23 mouse cellular contexts compared by ENCODE assay signal in genomic region chr2:174754231-174754630, GRCm38 (mm10). TPM values are rescaled to one million over a fixed set of nuclear protein-coding genes. Genes with fewer than 3 reads are reported as not detected.
DNase-seq lines count a peak whose midpoint lies in the region; ATAC-seq and TF ChIP-seq lines count a peak whose summit lies in the region.
"Had no signal": no experiment of that assay in that cellular context is flagged by ENCODE, and none has a peak within 500 bp of the region (broad histone marks: within the 10 kb centered on the region; RNA-seq: fewer than 3 reads in every experiment).

No protein-coding gene starts in this region.

- 13% methylated on average over 1 of the region's 1 CpGs for WGBS in embryonic facial prominence, embryonic 14.5 days
- 38% methylated on average over 1 of the region's 1 CpGs for WGBS in lung, embryonic 14.5 days
- 80% methylated on average over 1 of the region's 1 CpGs for WGBS in heart, embryonic 11.5 days (ENCODE audit: insufficient replicate concordance)
- 87% methylated on average over 1 of the region's 1 CpGs for WGBS in forebrain, embryonic 10.5 days

- no peaks in the 10 kb centered on the region for H3K9me3 ChIP-seq in embryonic facial prominence, embryonic 14.5 days (ENCODE audit: control insufficient read depth, low read length)
- no peaks in the 10 kb centered on the region for H3K9me3 ChIP-seq in lung, embryonic 14.5 days (ENCODE audit: low read depth, low read length)
- no peaks in the 10 kb centered on the region for H3K9me3 ChIP-seq in heart, embryonic 11.5 days (replicated peaks; ENCODE audit: control insufficient read depth, low read length)
- no peaks in the 10 kb centered on the region for H3K9me3 ChIP-seq in forebrain, embryonic 10.5 days
- H3K9me3 ChIP-seq: embryonic facial prominence, embryonic 13.5 days; heart, embryonic 10.5 days; heart, embryonic 15.5 days; hindbrain, embryonic 10.5 days had no signal

- H3K9ac ChIP-seq in embryonic facial prominence, embryonic 14.5 days (ENCODE audit: low read depth, low read length): no peak overlapping the region
- H3K9ac ChIP-seq in lung, embryonic 14.5 days: no peak overlapping the region
- no peak overlapping the region for H3K9ac ChIP-seq in heart, embryonic 11.5 days (ENCODE audit: low read depth, low read length)
- H3K9ac ChIP-seq: embryonic facial prominence, embryonic 13.5 days; heart, embryonic 15.5 days; hindbrain, embryonic 14.5 days had no signal

- no peaks in the 10 kb centered on the region for H3K27me3 ChIP-seq in embryonic facial prominence, embryonic 14.5 days (replicated peaks; ENCODE audit: control insufficient read depth, insufficient read depth, low read length)
- H3K27me3 ChIP-seq in lung, embryonic 14.5 days (ENCODE audit: insufficient read depth, low read length): no peaks in the 10 kb centered on the region
- peaks cover under 1% of the 10 kb centered on the region; the same call in 1 of the 2 replicates for H3K27me3 ChIP-seq in heart, embryonic 11.5 days (ENCODE audit: control insufficient read depth, insufficient read depth, low read length)
- peaks cover 1% of the 10 kb centered on the region; the same call in 1 of the 2 replicates for H3K27me3 ChIP-seq in forebrain, embryonic 10.5 days (ENCODE audit: poor library complexity, severe bottlenecking)
- H3K27me3 ChIP-seq: embryonic facial prominence, embryonic 13.5 days; Patski had no signal

- no peaks in the 10 kb centered on the region for H3K36me3 ChIP-seq in embryonic facial prominence, embryonic 14.5 days (ENCODE audit: control insufficient read depth, insufficient read depth, low read length)
- H3K36me3 ChIP-seq in lung, embryonic 14.5 days (ENCODE audit: insufficient read depth): no peaks in the 10 kb centered on the region
- H3K36me3 ChIP-seq in heart, embryonic 11.5 days (ENCODE audit: control insufficient read depth, insufficient read depth, low read length): no peaks in the 10 kb centered on the region
- H3K36me3 ChIP-seq in forebrain, embryonic 10.5 days (replicated peaks): no peaks in the 10 kb centered on the region
- H3K36me3 ChIP-seq: embryonic facial prominence, embryonic 13.5 days; heart, embryonic 10.5 days; heart, embryonic 15.5 days; hindbrain, embryonic 10.5 days had no signal

- TF ChIP-seq CTCF in lung, embryonic 14.5 days (IDR thresholded peaks at IDR 0.05; ENCODE audit: low read depth): no peak

- H3K4me3 ChIP-seq in embryonic facial prominence, embryonic 14.5 days (ENCODE audit: low read depth, low read length): no peak overlapping the region
- H3K4me3 ChIP-seq in lung, embryonic 14.5 days (ENCODE audit: low read depth, low read length): no peak overlapping the region
- no peak overlapping the region for H3K4me3 ChIP-seq in heart, embryonic 11.5 days (ENCODE audit: low read depth, low read length)
- no peak overlapping the region for H3K4me3 ChIP-seq in forebrain, embryonic 10.5 days
- H3K4me3 ChIP-seq: embryonic facial prominence, embryonic 13.5 days; heart, embryonic 10.5 days; heart, embryonic 15.5 days; hindbrain, embryonic 10.5 days had no signal

- peaks cover 9% of the 10 kb centered on the region; the same call in 1 of the 2 replicates for H3K4me1 ChIP-seq in embryonic facial prominence, embryonic 14.5 days (ENCODE audit: control insufficient read depth, insufficient read depth, low read length)
- H3K4me1 ChIP-seq in lung, embryonic 14.5 days (ENCODE audit: insufficient read depth): peaks cover 6% of the 10 kb centered on the region
- no peaks in the 10 kb centered on the region for H3K4me1 ChIP-seq in heart, embryonic 11.5 days (ENCODE audit: control insufficient read depth, insufficient read depth, low read length)
- peaks cover 4% of the 10 kb centered on the region; the same call in 1 of the 2 replicates for H3K4me1 ChIP-seq in forebrain, embryonic 10.5 days
- H3K4me1 ChIP-seq: heart, embryonic 10.5 days; heart, embryonic 15.5 days had no signal

- no peak for ATAC-seq in embryonic facial prominence, embryonic 14.5 days (ENCODE audit: low read depth)
- peak; percentile 82 for ATAC-seq in lung, embryonic 14.5 days (ENCODE audit: insufficient read depth)
- no peak for ATAC-seq in heart, embryonic 11.5 days (replicated peaks; ENCODE audit: insufficient number of reproducible peaks, low FRiP score, low TSS enrichment)
- ATAC-seq: activated CD4-positive, CD25-positive, alpha-beta regulatory T cell, adult 4 months; forebrain, embryonic 14.5 days; Patski had no signal

- no peak overlapping the region for H3K27ac ChIP-seq in embryonic facial prominence, embryonic 14.5 days (replicated peaks; ENCODE audit: low read depth, low read length)
- no peak overlapping the region; the same call in 1 of the 2 replicates for H3K27ac ChIP-seq in lung, embryonic 14.5 days (ENCODE audit: low read depth)
- no peak overlapping the region for H3K27ac ChIP-seq in heart, embryonic 11.5 days (ENCODE audit: low read depth, low read length)
- H3K27ac ChIP-seq in forebrain, embryonic 10.5 days: no peak overlapping the region
- H3K27ac ChIP-seq: embryonic facial prominence, embryonic 13.5 days; heart, embryonic 10.5 days; heart, embryonic 15.5 days; hindbrain, embryonic 10.5 days; hindbrain, embryonic 14.5 days had no signal

- no peak overlapping the region for H3K4me2 ChIP-seq in embryonic facial prominence, embryonic 14.5 days (ENCODE audit: low read depth, low read length)
- H3K4me2 ChIP-seq in lung, embryonic 14.5 days: no peak overlapping the region
- no peak overlapping the region for H3K4me2 ChIP-seq in heart, embryonic 11.5 days
- H3K4me2 ChIP-seq: embryonic facial prominence, embryonic 13.5 days; heart, embryonic 15.5 days; hindbrain, embryonic 14.5 days had no signal

- DNase-seq in embryonic facial prominence, embryonic 14.5 days (ENCODE audit: low spot score): peak; percentile 48
- peak; percentile 58 for DNase-seq in lung, embryonic 14.5 days
- DNase-seq in lung, postnatal 10 days: peak; percentile 60
- peak; percentile 47 to 74 for DNase-seq in lung, postnatal 4 days
- no peak for DNase-seq in forebrain, embryonic 10.5 days (ENCODE audit: extremely low spot score, low spot score)
- no peak for DNase-seq in c-Kit-positive CD71-positive TER-119-positive erythroid progenitor cells, embryonic 14.5 days (ENCODE audit: low spot score)
- DNase-seq: adrenal gland, adult 2 months; adrenal gland, postnatal 25 days; cerebellum, adult 2 months; cerebellum, postnatal 10 days; embryo, embryonic 11 days; gastrocnemius, postnatal 10 days; heart, adult 18-20 months; heart, postnatal 14 days had no signal

RNA-seq across cellular contexts. Expression of gene Edn3, which starts 6.2 kb away (rescaled TPM):
- polyA plus RNA-seq in embryonic facial prominence, embryonic 14.5 days (2014; fragmentation: Nextera tagmentation; extraction: Ambion mirVana): 13.9 and 16.5 TPM in 2 replicates
- polyA plus RNA-seq in lung, embryonic 14.5 days (2014; fragmentation: Nextera tagmentation; extraction: Ambion mirVana): 24.2 and 26.0 TPM in 2 replicates
- polyA plus RNA-seq in heart, embryonic 11.5 days (2014; fragmentation: Nextera tagmentation; extraction: Ambion mirVana): 1.4 TPM in 2 replicates
- 8.1 and 8.8 TPM in 2 replicates for polyA plus RNA-seq in forebrain, embryonic 10.5 days (2016; fragmentation: Nextera tagmentation; extraction: Ambion mirVana)
- polyA plus RNA-seq: activated CD4-positive, CD25-positive, alpha-beta regulatory T cell, adult 4 months; Patski had no signal

Comparison
In these comparisons a context has a peak if more than half of its experiments do, and no peak if none do; other contexts are left out.
1. DNase-seq: peak in embryonic facial prominence, embryonic 14.5 days (single experiment), lung, embryonic 14.5 days (single experiment), lung, postnatal 10 days (single experiment) and lung, postnatal 4 days (2 of 2); none in forebrain, embryonic 10.5 days (single experiment) and c-Kit-positive CD71-positive TER-119-positive erythroid progenitor cells, embryonic 14.5 days (single experiment).